16 mouse cellular contexts compared by ENCODE assay signal in genomic region chr6:99863418-99863817, GRCm38 (mm10).
DNase-seq lines count a peak whose midpoint lies in the region; ATAC-seq lines count a peak whose summit lies in the region.
"Had no signal": no experiment of that assay in that cellular context is flagged by ENCODE, and none has a peak within 500 bp of the region (broad histone marks: within the 10 kb centered on the region; RNA-seq: fewer than 3 reads in every experiment).

No protein-coding gene starts in this region.

- H3K27ac ChIP-seq in forebrain, embryonic 12.5 days: peak overlapping the region; percentile 65
- no peak overlapping the region for H3K27ac ChIP-seq in forebrain, embryonic 11.5 days (ENCODE audit: low read depth, low read length)
- H3K27ac ChIP-seq in midbrain, embryonic 11.5 days (ENCODE audit: low read depth, low read length): no peak overlapping the region
- no peak overlapping the region for H3K27ac ChIP-seq in midbrain, embryonic 13.5 days
- H3K27ac ChIP-seq in forebrain, embryonic 15.5 days (replicated peaks): no peak overlapping the region
- H3K27ac ChIP-seq: left cerebral cortex, adult 2 months; macrophage had no signal

- ATAC-seq in forebrain, embryonic 12.5 days (ENCODE audit: low FRiP score): peak; percentile 44; the same call in 1 of the 2 replicates
- no peak for ATAC-seq in forebrain, embryonic 11.5 days (replicated peaks; ENCODE audit: low FRiP score)
- ATAC-seq in midbrain, embryonic 11.5 days (ENCODE audit: low FRiP score): no peak
- ATAC-seq in midbrain, embryonic 13.5 days: no peak
- ATAC-seq in forebrain, embryonic 15.5 days (replicated peaks): peak; percentile 53
- ATAC-seq: intestine, embryonic 16.5 days had no signal

- 0 out of 2 replicates have a peak, but pooled peaks cover 4% of the 10 kb centered on the region for H3K27me3 ChIP-seq in forebrain, embryonic 12.5 days
- H3K27me3 ChIP-seq in forebrain, embryonic 11.5 days (ENCODE audit: control insufficient read depth, insufficient read depth, low read length): no peaks in the 10 kb centered on the region
- H3K27me3 ChIP-seq in midbrain, embryonic 11.5 days (ENCODE audit: control insufficient read depth, insufficient read depth, low read length): no peaks in the 10 kb centered on the region; the same call in 1 of the 2 replicates
- H3K27me3 ChIP-seq in midbrain, embryonic 13.5 days: 0 out of 2 replicates have a peak, but pooled peaks cover 9% of the 10 kb centered on the region
- no peaks in the 10 kb centered on the region for H3K27me3 ChIP-seq in forebrain, embryonic 15.5 days

- H3K4me2 ChIP-seq in forebrain, embryonic 12.5 days: no peak overlapping the region
- no peak overlapping the region for H3K4me2 ChIP-seq in forebrain, embryonic 11.5 days (ENCODE audit: low read depth, low read length, severe bottlenecking)
- H3K4me2 ChIP-seq in midbrain, embryonic 11.5 days: no peak overlapping the region
- no peak overlapping the region for H3K4me2 ChIP-seq in midbrain, embryonic 13.5 days (replicated peaks)
- H3K4me2 ChIP-seq in forebrain, embryonic 15.5 days (replicated peaks): no peak overlapping the region
- H3K4me2 ChIP-seq: heart, embryonic 11.5 days had no signal

- no peak for DNase-seq in forebrain, embryonic 11.5 days (ENCODE audit: low spot score)
- peak; percentile 86 for DNase-seq in midbrain, embryonic 11.5 days (ENCODE audit: low spot score, missing footprints)
- peak; percentile 46 for DNase-seq in Muller cell, postnatal 12 days (ENCODE audit: inconsistent ontology term)
- no peak for DNase-seq in cerebellum, adult 18-20 months
- DNase-seq: cerebellum, adult 8-10 months; embryo, embryonic 11 days; liver; lung, adult 18-20 months had no signal

- H3K4me1 ChIP-seq in forebrain, embryonic 12.5 days: peaks cover 21% of the 10 kb centered on the region
- no peaks in the 10 kb centered on the region; the same call in 1 of the 2 replicates for H3K4me1 ChIP-seq in forebrain, embryonic 11.5 days (replicated peaks; ENCODE audit: control insufficient read depth, insufficient read depth, low read length)
- H3K4me1 ChIP-seq in midbrain, embryonic 11.5 days (ENCODE audit: control insufficient read depth, insufficient read depth, low read length): peaks cover 2% of the 10 kb centered on the region; the same call in 1 of the 2 replicates
- H3K4me1 ChIP-seq in midbrain, embryonic 13.5 days (replicated peaks): peaks cover 27% of the 10 kb centered on the region
- peaks cover 28% of the 10 kb centered on the region for H3K4me1 ChIP-seq in forebrain, embryonic 15.5 days

- H3K4me3 ChIP-seq in forebrain, embryonic 12.5 days (replicated peaks): no peak overlapping the region
- no peak overlapping the region for H3K4me3 ChIP-seq in forebrain, embryonic 11.5 days (ENCODE audit: low read depth, low read length)
- H3K4me3 ChIP-seq in midbrain, embryonic 11.5 days (ENCODE audit: low read depth, low read length): no peak overlapping the region
- H3K4me3 ChIP-seq in midbrain, embryonic 13.5 days (replicated peaks): no peak overlapping the region
- H3K4me3 ChIP-seq in forebrain, embryonic 15.5 days: no peak overlapping the region
- H3K4me3 ChIP-seq: left cerebral cortex, adult 2 months had no signal

- WGBS in forebrain, embryonic 12.5 days: 37% methylated on average over 9 of the region's 9 CpGs
- 50% methylated on average over 9 of the region's 9 CpGs for WGBS in forebrain, embryonic 11.5 days
- WGBS in midbrain, embryonic 11.5 days: 58% methylated on average over 9 of the region's 9 CpGs
- 36% methylated on average over 9 of the region's 9 CpGs for WGBS in midbrain, embryonic 13.5 days
- WGBS in forebrain, embryonic 15.5 days: 23% methylated on average over 9 of the region's 9 CpGs

- no peaks in the 10 kb centered on the region for H3K9me3 ChIP-seq in forebrain, embryonic 12.5 days
- H3K9me3 ChIP-seq in forebrain, embryonic 11.5 days (ENCODE audit: control insufficient read depth, low read length): no peaks in the 10 kb centered on the region
- no peaks in the 10 kb centered on the region for H3K9me3 ChIP-seq in midbrain, embryonic 11.5 days (ENCODE audit: control insufficient read depth, low read length)
- no peaks in the 10 kb centered on the region for H3K9me3 ChIP-seq in midbrain, embryonic 13.5 days
- H3K9me3 ChIP-seq in forebrain, embryonic 15.5 days: no peaks in the 10 kb centered on the region

- H3K36me3 ChIP-seq in forebrain, embryonic 12.5 days (replicated peaks): no peaks in the 10 kb centered on the region
- H3K36me3 ChIP-seq in forebrain, embryonic 11.5 days (ENCODE audit: control insufficient read depth, insufficient read depth, low read length): no peaks in the 10 kb centered on the region
- H3K36me3 ChIP-seq in midbrain, embryonic 11.5 days (ENCODE audit: control insufficient read depth, insufficient read depth, low read length): no peaks in the 10 kb centered on the region
- H3K36me3 ChIP-seq in midbrain, embryonic 13.5 days: no peaks in the 10 kb centered on the region
- no peaks in the 10 kb centered on the region for H3K36me3 ChIP-seq in forebrain, embryonic 15.5 days
- H3K36me3 ChIP-seq: G1E had no signal

- no peak overlapping the region for H3K9ac ChIP-seq in forebrain, embryonic 12.5 days
- no peak overlapping the region for H3K9ac ChIP-seq in forebrain, embryonic 11.5 days (ENCODE audit: low read length)
- no peak overlapping the region for H3K9ac ChIP-seq in midbrain, embryonic 11.5 days (ENCODE audit: low read length)
- H3K9ac ChIP-seq in midbrain, embryonic 13.5 days (replicated peaks): no peak overlapping the region
- no peak overlapping the region for H3K9ac ChIP-seq in forebrain, embryonic 15.5 days (replicated peaks)

Comparison
In these comparisons a context has a peak if more than half of its experiments do, and no peak if none do; other contexts are left out.
1. ATAC-seq: peak in forebrain, embryonic 12.5 days (single experiment) and forebrain, embryonic 15.5 days (single experiment); none in forebrain, embryonic 11.5 days (single experiment), midbrain, embryonic 11.5 days (single experiment) and midbrain, embryonic 13.5 days (single experiment).
2. DNase-seq: peak in midbrain, embryonic 11.5 days (single experiment) and Muller cell, postnatal 12 days (single experiment); none in forebrain, embryonic 11.5 days (single experiment) and cerebellum, adult 18-20 months (0 of 2).